Mouse (Mus musculus) midbrain, postnatal 0 days (tissue): Measurements from ENCODE around the gene Ak4. TPM values are rescaled to one million over a fixed set of nuclear protein-coding genes. Genes with fewer than 3 reads are reported as not detected.

ENCODE experiments used
- ATAC-seq: fragments of 200-750 bp; cut with Nextera tagmentation; 2 replicates; pipeline ENCODE4 v1.8.0; 2017; ENCODE audit warnings: moderate number of reproducible peaks, mild to moderate bottlenecking, moderate TSS enrichment, moderate library complexity; ENCODE audit not compliant: low FRiP score
- DNase-seq: peaks from one replicate; pipeline ENCODE4 v3.0.0-alpha.2; 2015; ENCODE audit warnings: low spot score
- H3K27ac ChIP-seq: fragments of 300-500 bp; sonication (generic); 2 replicates; pipeline ENCODE4 v1.5.1; 2014; ENCODE audit warnings: low read depth, mild to moderate bottlenecking, low read length, mixed read lengths
- H3K27me3 ChIP-seq: fragments of 300-500 bp; sonication (generic); 2 replicates; pipeline ENCODE4 v1.6.1; 2014; ENCODE audit warnings: low read length, control low read depth, mixed read lengths; ENCODE audit not compliant: insufficient read depth
- H3K36me3 ChIP-seq: fragments of 300-500 bp; sonication (generic); 2 replicates; pipeline ENCODE4 v1.6.1; 2014; ENCODE audit warnings: low read length, control low read depth, mixed read lengths; ENCODE audit not compliant: insufficient read depth
- H3K4me1 ChIP-seq: fragments of 300-500 bp; sonication (generic); 2 replicates; pipeline ENCODE4 v1.6.1; 2014; ENCODE audit warnings: mild to moderate bottlenecking, control low read depth, antibody characterized with exemption, low read length, mixed read lengths; ENCODE audit not compliant: insufficient read depth
- H3K4me2 ChIP-seq: fragments of 300-500 bp; sonication (generic); 2 replicates; pipeline ENCODE4 v1.6.1; 2014; ENCODE audit warnings: low read depth, mild to moderate bottlenecking, low read length, mixed read lengths; ENCODE audit not compliant: poor library complexity, severe bottlenecking
- H3K4me3 ChIP-seq: fragments of 300-500 bp; sonication (generic); 2 replicates; pipeline ENCODE4 v1.5.1; 2014; ENCODE audit warnings: low read depth, mild to moderate bottlenecking, low read length, moderate library complexity
- H3K9ac ChIP-seq: fragments of 300-500 bp; sonication (generic); replicated peaks from 2 replicates; pipeline ENCODE4 v1.6.1; 2014; ENCODE audit warnings: mild to moderate bottlenecking, low read length, moderate library complexity, mixed read lengths; ENCODE audit not compliant: poor library complexity, severe bottlenecking
- H3K9me3 ChIP-seq: fragments of 300-500 bp; sonication (generic); 2 replicates; pipeline ENCODE4 v1.6.1; 2016; ENCODE audit warnings: low read length, control low read depth
- CTCF ChIP-seq: IDR thresholded peaks from 2 replicates; pipeline ENCODE4 v1.5.1; 2016; ENCODE audit warnings: antibody characterized with exemption, mild to moderate bottlenecking
- WGBS: fragments of 180-500 bp; shearing (Covaris S2); extraction: QIAGEN DNeasy Blood & Tissue Kit; methylation state at CpG from one replicate; pipeline ENCODE4 v1.1.7; 2014; 5-methylcytosine and 5-hydroxymethylcytosine counted together
- polyA plus RNA-seq: library from polyadenylated mRNA; unstranded; fragments of >200 nt; fragmentation: Nextera tagmentation; extraction: Ambion mirVana; gene quantifications from 2 replicates; pipeline ENCODE4 v1.2.1, GENCODE M21; 2015
- total RNA-seq: library from RNA; depleted of rRNA; stranded (reverse); fragments of >200 nt; gene quantifications from 2 replicates; pipeline ENCODE4 v1.2.3, GENCODE M21; 2014

Ak4 gene
- total and polyA plus RNA-seq, 2 experiments from 2014 or later: 5.0 to 11.8 TPM

- H3K27me3 ChIP-seq: no peaks in the 10 kb centered on the region
- ATAC-seq: no peak
- DNase-seq: no peak
- no peak overlapping the region for H3K4me2 ChIP-seq
- no peaks in the 10 kb centered on the region for H3K9me3 ChIP-seq
- no peaks in the 10 kb centered on the region for H3K4me1 ChIP-seq
- no peak overlapping the region for H3K9ac ChIP-seq
- no peak overlapping the region for H3K4me3 ChIP-seq
- H3K36me3 ChIP-seq: no peaks in the 10 kb centered on the region
- H3K27ac ChIP-seq: no peak overlapping the region
- 84% methylated on average over 6 of the region's 6 CpGs for WGBS
- TF ChIP-seq CTCF: no peak
Measured at GRCm38 (mm10) chr4:101426566-101426965, 7.5 kb downstream of the Ak4 start.

GRCm38 (mm10) chr4:101427886-101428680, 9.0 kb downstream of the Ak4 start:
- H3K4me1 ChIP-seq: no peaks in the 10 kb centered on the region
- H3K9ac ChIP-seq: no peak overlapping the region
- no peaks in the 10 kb centered on the region for H3K27me3 ChIP-seq
- H3K9me3 ChIP-seq: no peaks in the 10 kb centered on the region
- H3K36me3 ChIP-seq: no peaks in the 10 kb centered on the region
- 88% methylated on average over 11 of the region's 11 CpGs for WGBS
- H3K27ac ChIP-seq: no peak overlapping the region
- ATAC-seq (no peak), DNase-seq (no peak)
- no peak overlapping the region for H3K4me2 ChIP-seq
- no peak overlapping the region for H3K4me3 ChIP-seq
- no peak for TF ChIP-seq CTCF

DNA sequence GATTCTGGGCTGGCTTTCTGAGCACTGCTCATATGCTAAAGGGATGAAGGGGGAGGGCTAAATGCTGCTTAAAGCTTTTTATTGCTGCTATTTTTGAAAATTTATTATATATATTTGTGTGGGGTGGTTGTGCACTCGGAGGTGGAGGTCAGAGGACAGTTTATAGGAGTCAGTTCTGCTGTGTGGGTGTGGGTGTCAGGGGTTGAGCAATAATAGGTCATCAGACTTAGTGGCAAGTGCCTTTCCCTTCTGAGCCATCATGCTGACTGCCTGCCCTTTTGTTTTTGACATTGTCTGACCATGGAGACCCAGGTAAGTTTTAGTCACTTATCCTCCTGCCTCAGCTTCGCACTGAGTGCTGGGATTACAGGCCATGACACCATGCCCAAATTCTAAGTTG, 10.0 kb downstream of the Ak4 start:
- Histone ChIP-seq H3K27ac (no peak overlapping the region), H3K9me3 (no peaks in the 10 kb centered on the region), H3K9ac (no peak overlapping the region), H3K36me3 (no peaks in the 10 kb centered on the region), H3K27me3 (no peaks in the 10 kb centered on the region), H3K4me3 (no peak overlapping the region), H3K4me2 (no peak overlapping the region), H3K4me1 (no peaks in the 10 kb centered on the region)
- ATAC-seq (no peak), DNase-seq (no peak)
- no peak for TF ChIP-seq CTCF
- WGBS: 87% methylated on average over 2 of the region's 2 CpGs

GRCm38 (mm10) chr4:101430000-101430399, 10.9 kb downstream of the Ak4 start:
- Histone ChIP-seq H3K4me3 (no peak overlapping the region), H3K9me3 (no peaks in the 10 kb centered on the region), H3K27ac (no peak overlapping the region), H3K9ac (no peak overlapping the region), H3K4me1 (no peaks in the 10 kb centered on the region), H3K27me3 (no peaks in the 10 kb centered on the region), H3K4me2 (no peak overlapping the region), H3K36me3 (no peaks in the 10 kb centered on the region)
- DNase-seq (no peak), ATAC-seq (no peak)
- 97% methylated on average over 6 of the region's 6 CpGs for WGBS
- TF ChIP-seq CTCF: no peak

DNA sequence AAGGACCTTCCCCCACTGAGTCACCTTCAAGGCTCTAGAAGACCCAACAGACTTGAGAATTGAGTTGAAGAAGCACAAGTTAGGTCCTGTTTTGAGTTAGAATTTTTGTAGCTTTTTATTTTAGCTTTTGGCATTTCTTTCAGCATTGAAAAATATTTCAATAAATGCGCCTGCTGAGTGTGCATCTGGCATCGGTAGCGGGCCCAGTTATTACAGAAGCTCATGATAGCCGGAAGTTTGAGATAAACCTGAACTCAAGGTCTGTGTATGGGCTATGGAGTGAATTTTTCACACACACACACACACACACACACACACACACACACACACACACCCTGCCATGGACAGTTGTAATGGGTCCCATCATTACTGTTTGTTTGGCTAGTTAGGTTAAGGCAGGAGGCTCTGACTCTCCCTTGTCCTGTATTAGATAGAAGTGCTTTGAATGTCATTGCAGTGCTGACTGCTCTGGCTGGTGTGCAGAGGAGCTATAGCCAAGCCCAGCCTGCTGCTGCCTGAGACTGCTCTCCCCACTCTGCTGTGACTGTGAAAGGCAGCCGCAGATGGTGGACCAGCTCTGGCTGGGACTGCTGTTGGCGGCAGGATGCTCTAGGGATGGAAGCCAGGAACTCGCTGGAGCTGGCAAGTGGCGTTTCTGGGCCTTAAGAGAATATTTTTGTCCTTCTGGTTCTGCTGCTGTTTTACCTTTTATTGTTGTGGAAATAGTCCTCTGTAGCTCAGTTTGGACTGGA, 17.9 kb downstream of the Ak4 start:
- ATAC-seq: peak; percentile 82; the same call in 1 of the 2 replicates
- H3K36me3 ChIP-seq: no peaks in the 10 kb centered on the region
- no peaks in the 10 kb centered on the region for H3K9me3 ChIP-seq
- no peak for TF ChIP-seq CTCF
- H3K27me3 ChIP-seq: no peaks in the 10 kb centered on the region
- DNase-seq: peak; percentile 88
- H3K27ac ChIP-seq: 0 out of 2 replicates have a peak overlapping the region, but pooled peaks have one; percentile 1
- no peak overlapping the region for H3K4me2 ChIP-seq
- no peak overlapping the region for H3K4me3 ChIP-seq
- no peak overlapping the region for H3K9ac ChIP-seq
- H3K4me1 ChIP-seq: no peaks in the 10 kb centered on the region; the same call in 1 of the 2 replicates
- 75% methylated on average over 8 of the region's 8 CpGs for WGBS

GRCm38 (mm10) chr4:101438271-101438670, 19.2 kb downstream of the Ak4 start:
- Histone ChIP-seq H3K27me3 (no peaks in the 10 kb centered on the region), H3K9ac (no peak overlapping the region), H3K4me1 (no peaks in the 10 kb centered on the region; the same call in 1 of the 2 replicates), H3K9me3 (no peaks in the 10 kb centered on the region), H3K27ac (no peak overlapping the region), H3K36me3 (no peaks in the 10 kb centered on the region), H3K4me2 (no peak overlapping the region), H3K4me3 (no peak overlapping the region)
- ATAC-seq: no peak
- TF ChIP-seq CTCF: no peak
- WGBS: 68% methylated on average over 8 of the region's 8 CpGs
- DNase-seq: no peak
